Mouse (Mus musculus) G1E (cell line): ENCODE data around the gene Tmeff1. TPM values are rescaled to one million over a fixed set of nuclear protein-coding genes. Genes with fewer than 3 reads are reported as not detected.

Source experiments
- ATAC-seq: 2 replicates; pipeline ENCODE4 v1.8.0; 2016; ENCODE audit warnings: mild to moderate bottlenecking; ENCODE audit not compliant: insufficient number of reproducible peaks, poor library complexity, low FRiP score, severe bottlenecking; ENCODE audit errors: extremely low read depth
- DNase-seq: peaks from one replicate; pipeline ENCODE4 v3.0.0; 2012; ENCODE audit warnings: low spot score
- H3K27me3 ChIP-seq: 2 replicates; pipeline ENCODE4 v1.6.1; 2012; ENCODE audit warnings: mild to moderate bottlenecking, low read length, inconsistent platforms; ENCODE audit not compliant: insufficient read depth
- H3K36me3 ChIP-seq: replicated peaks from 2 replicates; pipeline ENCODE3; 2012; ENCODE audit warnings: mild to moderate bottlenecking, inconsistent platforms
- H3K4me1 ChIP-seq: 2 replicates; pipeline ENCODE4 v1.6.1; 2012; ENCODE audit warnings: low read depth, low read length, inconsistent platforms, mixed read lengths; ENCODE audit not compliant: insufficient read depth
- H3K4me3 ChIP-seq: 2 replicates; pipeline ENCODE4 v1.5.1; 2012; ENCODE audit warnings: low read depth, mild to moderate bottlenecking, inconsistent platforms, low read length, moderate library complexity, mixed read lengths
- H3K9me3 ChIP-seq: replicated peaks from 2 replicates; pipeline ENCODE4 v1.6.1; 2012; ENCODE audit warnings: inconsistent platforms
- CTCF ChIP-seq: IDR thresholded peaks from 2 replicates; pipeline ENCODE4 v1.5.1; 2012; ENCODE audit warnings: low read depth, low read length, inconsistent platforms, mixed read lengths
- GATA1 ChIP-seq: IDR thresholded peaks from 2 replicates; pipeline ENCODE4 v1.6.1; 2012; ENCODE audit warnings: borderline replicate concordance, low read length, inconsistent platforms, mixed read lengths
- GATA2 ChIP-seq: IDR thresholded peaks from 2 replicates; pipeline ENCODE4 v1.6.1; 2012; ENCODE audit warnings: low read depth, low read length, inconsistent platforms, borderline replicate concordance
- POLR2AphosphoS5 ChIP-seq: IDR thresholded peaks from 2 replicates; pipeline ENCODE4 v1.6.1; 2012; ENCODE audit warnings: low read depth, low read length, inconsistent platforms; ENCODE audit not compliant: insufficient replicate concordance
- TAL1 ChIP-seq: conservative IDR thresholded peaks from 2 replicates; pipeline ENCODE4 v1.6.1; 2012; ENCODE audit warnings: low read depth, low read length, inconsistent platforms, mixed read lengths
- polyA plus RNA-seq: library from polyadenylated mRNA; stranded (reverse); fragments of >175 nt; gene quantifications from 2 replicates; pipeline ENCODE4 v1.2.3, GENCODE M21; 2012
- total RNA-seq, 2 experiments: library from RNA; stranded (forward) in 1 of 2; stranded (reverse) in 1 of 2; fragments of 200-1000 nt in 1 of 2; fragments of >200 nt in 1 of 2; fragmentation: Nextera tagmentation in 1 of 2; gene quantifications; 2 replicates each; pipeline ENCODE4 v1.2.3; 2014 to 2017

Tmeff1 gene
- total RNA-seq (2014; fragmentation: Nextera tagmentation) (not detected in 2 replicates), total RNA-seq (2017) (not detected in 2 replicates), polyA plus RNA-seq (not detected in 2 replicates)

DNA sequence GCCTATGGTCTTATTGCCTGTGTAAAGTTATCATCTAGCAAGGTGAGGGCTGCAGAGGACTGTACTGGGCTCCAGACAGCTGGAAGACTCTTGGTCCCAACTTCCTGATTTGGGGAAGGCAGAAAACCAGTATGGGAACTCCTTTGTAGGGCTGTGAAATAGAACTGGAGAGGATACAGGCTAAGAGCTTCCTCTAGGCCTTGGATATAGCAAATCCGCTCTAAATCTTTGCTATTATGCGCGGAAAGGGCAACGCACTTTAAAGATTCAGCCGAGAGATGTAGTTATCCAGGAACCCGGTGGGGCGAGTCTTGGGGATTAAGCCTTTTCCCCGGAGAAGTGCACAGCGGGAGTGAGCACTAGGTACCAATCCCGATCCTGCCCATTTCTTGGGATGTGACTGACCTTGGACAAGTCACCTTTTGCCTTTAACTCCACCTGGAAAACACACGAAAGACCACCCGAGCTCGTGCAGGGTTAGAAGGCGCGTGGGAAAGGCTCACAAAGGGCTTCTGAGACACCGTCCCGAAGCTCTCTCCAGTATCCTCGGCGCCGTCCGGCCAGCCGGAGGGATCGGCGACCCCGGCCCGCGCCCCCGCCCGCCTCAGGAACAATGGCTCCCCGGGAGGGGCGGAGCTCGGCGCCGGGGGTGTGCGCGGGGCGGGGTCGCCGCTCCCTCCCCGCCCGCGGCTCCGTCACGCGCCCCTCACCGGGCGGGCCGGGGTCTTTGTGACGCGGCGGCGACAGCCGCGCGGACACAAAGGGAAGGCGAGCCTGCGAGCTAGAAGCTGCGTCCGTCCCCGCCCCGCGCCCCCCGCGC, at the start of gene Tmeff1:
Tmeff1 (plus strand) TSS at position 754 of the 820 bp plus-strand sequence.
- H3K4me1 ChIP-seq: no peaks in the 10 kb centered on the region
- 0 out of 2 replicates have a peak, but pooled peaks cover 2% of the 10 kb centered on the region for H3K27me3 ChIP-seq
- ATAC-seq (no peak), DNase-seq (no peak)
- H3K9me3 ChIP-seq: peaks cover 31% of the 10 kb centered on the region
- TF ChIP-seq GATA2 (no peak), GATA1 (no peak), TAL1 (no peak), CTCF (no peak), POLR2AphosphoS5 (no peak)
- H3K36me3 ChIP-seq: no peaks in the 10 kb centered on the region
- no peak within 1 kb of the TSS for H3K4me3 ChIP-seq

- ATAC-seq: no peak
These were observed 48.7 kb upstream of the Tmeff1 start for GRCm38 (mm10) chr4:48536275-48536674.

GRCm38 (mm10) chr4:48537024-48537423, 48.0 kb upstream of the Tmeff1 start:
- ATAC-seq (no peak), DNase-seq (no peak)
- no peaks in the 10 kb centered on the region for H3K4me1 ChIP-seq
- H3K36me3 ChIP-seq: no peaks in the 10 kb centered on the region
- TF ChIP-seq GATA2: no peak
- TF ChIP-seq GATA1: no peak
- no peak for TF ChIP-seq TAL1
- TF ChIP-seq CTCF: no peak
- TF ChIP-seq POLR2AphosphoS5: no peak
- no peak overlapping the region for H3K4me3 ChIP-seq
- H3K9me3 ChIP-seq: peaks cover 5% of the 10 kb centered on the region
- no peaks in the 10 kb centered on the region for H3K27me3 ChIP-seq

More at GRCm38 (mm10) chr4:48536275-48536674, 48.7 kb upstream of the Tmeff1 start:
- TF ChIP-seq POLR2AphosphoS5: no peak
- TF ChIP-seq TAL1: no peak
- no peak for TF ChIP-seq GATA1
- TF ChIP-seq CTCF: no peak
- TF ChIP-seq GATA2: no peak
- H3K36me3 ChIP-seq: no peaks in the 10 kb centered on the region
- no peaks in the 10 kb centered on the region for H3K27me3 ChIP-seq
- no peak overlapping the region for H3K4me3 ChIP-seq
- no peak for DNase-seq
- H3K4me1 ChIP-seq: no peaks in the 10 kb centered on the region
- peaks cover 5% of the 10 kb centered on the region for H3K9me3 ChIP-seq

- ATAC-seq (no peak), DNase-seq (no peak)
- Histone ChIP-seq H3K27me3 (no peaks in the 10 kb centered on the region), H3K9me3 (peaks cover 5% of the 10 kb centered on the region), H3K4me3 (no peak overlapping the region), H3K36me3 (no peaks in the 10 kb centered on the region), H3K4me1 (no peaks in the 10 kb centered on the region)
- TF ChIP-seq GATA1 (no peak), TAL1 (no peak), POLR2AphosphoS5 (no peak), GATA2 (no peak), CTCF (no peak)
These were observed 46.4 kb upstream of the Tmeff1 start for GRCm38 (mm10) chr4:48538581-48538980.

- no peaks in the 10 kb centered on the region for H3K27me3 ChIP-seq
- no peak for ATAC-seq
- TF ChIP-seq TAL1: no peak
- TF ChIP-seq GATA2: no peak
- TF ChIP-seq POLR2AphosphoS5: no peak
- TF ChIP-seq GATA1: no peak
- TF ChIP-seq CTCF: no peak
- no peak within 1 kb of the TSS; the same call in 1 of the 2 replicates for H3K4me3 ChIP-seq
- no peak for DNase-seq
- peaks cover 5% of the 10 kb centered on the region for H3K9me3 ChIP-seq
- H3K4me1 ChIP-seq: no peaks in the 10 kb centered on the region
- H3K36me3 ChIP-seq: no peaks in the 10 kb centered on the region
These were observed 45.0 kb upstream of the Tmeff1 start, which contains the start of gene Msantd3 for GRCm38 (mm10) chr4:48539841-48540575. Gene Msantd3 (plus strand): TSS chr4:48539935.
